Mouse (Mus musculus) thymus, adult 2 months (tissue): ENCODE data around the gene Vhl. TPM values are rescaled to one million over a fixed set of nuclear protein-coding genes. Genes with fewer than 3 reads are reported as not detected.

Experiments
- DNase-seq: peaks from one replicate; pipeline ENCODE4 v3.0.0; 2021
- H3K27ac ChIP-seq: fragments of 200-500 bp; 2 replicates; pipeline ENCODE4 v1.5.1; 2012; ENCODE audit warnings: low read length, control low read depth; ENCODE audit not compliant: control insufficient read depth, insufficient read depth
- H3K27me3 ChIP-seq: fragments of 200-500 bp; 2 replicates; pipeline ENCODE4 v1.6.1; 2012; ENCODE audit warnings: mild to moderate bottlenecking, low read length, moderate library complexity, mixed read lengths; ENCODE audit not compliant: control insufficient read depth, insufficient read depth
- H3K36me3 ChIP-seq: fragments of 200-500 bp; 2 replicates; pipeline ENCODE4 v1.6.1; 2012; ENCODE audit warnings: mild to moderate bottlenecking, low read length, moderate library complexity; ENCODE audit not compliant: control insufficient read depth, insufficient read depth
- H3K4me1 ChIP-seq: fragments of 200-500 bp; replicated peaks from 2 replicates; pipeline ENCODE4 v1.6.1; 2012; ENCODE audit warnings: low read length; ENCODE audit not compliant: control insufficient read depth, insufficient read depth
- H3K4me3 ChIP-seq: fragments of 200-500 bp; 2 replicates; pipeline ENCODE4 v1.5.1; 2012; ENCODE audit warnings: mild to moderate bottlenecking, low read length, control low read depth, moderate library complexity; ENCODE audit not compliant: control insufficient read depth, insufficient read depth
- CTCF ChIP-seq: fragments of 200-500 bp; IDR thresholded peaks from 2 replicates; pipeline ENCODE4 v1.5.1; 2012; ENCODE audit warnings: mild to moderate bottlenecking, control low read depth, low read length, moderate library complexity, borderline replicate concordance; ENCODE audit not compliant: control insufficient read depth, poor library complexity, insufficient read depth; ENCODE audit errors: extremely low read depth
- POLR2A ChIP-seq: fragments of 200-500 bp; IDR thresholded peaks from 2 replicates; pipeline ENCODE4 v1.6.1; 2012; ENCODE audit warnings: mild to moderate bottlenecking, low read length, control low read depth, moderate library complexity; ENCODE audit not compliant: control insufficient read depth, poor library complexity, insufficient read depth; ENCODE audit errors: extremely low read depth
- WGBS: fragments of 180-500 bp; shearing (Covaris S2); methylation state at CpG from one replicate; pipeline ENCODE4 v1.1.7; 2018; 5-methylcytosine and 5-hydroxymethylcytosine counted together
- polyA plus RNA-seq: library from polyadenylated mRNA; depleted of rRNA; stranded (reverse); fragments of >200 nt; gene quantifications from 2 replicates; pipeline ENCODE4 v1.2.3, GENCODE M21; 2012

Gene Vhl
- polyA plus RNA-seq, 1 experiment: 37.9 TPM

GRCm38 (mm10) chr6:113623386-113623785 lies 373 bp upstream of the Vhl start:
- H3K4me3 ChIP-seq: peak overlapping the region; percentile 25; the same call in 1 of the 2 replicates
- 48% methylated on average over 5 of the region's 5 CpGs for WGBS
- H3K27ac ChIP-seq: no peak overlapping the region
- peaks cover 4% of the 10 kb centered on the region; the same call in 1 of the 2 replicates for H3K36me3 ChIP-seq
- no peak for TF ChIP-seq CTCF
- no peak for TF ChIP-seq POLR2A
- no peaks in the 10 kb centered on the region for H3K27me3 ChIP-seq
- peaks cover 10% of the 10 kb centered on the region for H3K4me1 ChIP-seq
- no peak for DNase-seq

DNA sequence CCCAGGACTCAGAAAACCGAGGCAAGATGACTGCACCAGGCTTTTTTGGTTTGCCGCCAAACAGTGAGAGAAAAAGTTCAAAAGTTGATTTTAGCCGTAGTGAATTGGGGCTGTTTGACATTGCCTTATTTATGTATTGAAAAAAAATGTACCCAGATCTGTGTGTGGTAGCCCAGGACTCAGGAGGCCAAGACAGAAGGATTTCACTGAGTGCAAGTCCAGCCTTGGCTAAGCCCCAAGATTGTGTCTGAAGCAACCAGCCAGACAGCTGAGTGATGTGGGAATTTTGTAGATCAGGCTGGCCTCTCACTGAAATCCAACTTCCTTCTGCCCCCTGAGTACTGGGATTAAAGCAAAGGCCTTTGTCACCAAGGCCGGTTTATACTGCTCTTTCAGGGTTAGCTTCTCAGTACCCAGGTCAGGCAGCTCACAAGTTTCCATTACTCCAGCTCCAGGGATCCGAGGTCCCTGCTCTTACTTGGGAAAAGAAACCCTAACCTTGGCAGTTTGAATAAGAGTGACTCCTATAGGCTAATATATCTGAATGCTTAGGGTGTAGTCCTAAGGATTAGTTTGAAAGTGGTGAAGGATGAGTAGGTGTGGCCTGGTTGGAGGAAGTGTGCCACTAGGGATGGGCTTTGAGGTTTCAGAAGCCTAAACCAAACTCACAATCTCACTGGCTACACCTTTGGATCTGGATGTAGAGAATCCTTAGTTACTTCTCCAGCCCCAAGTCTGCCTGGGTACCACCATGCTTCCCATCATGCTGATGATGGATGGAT lies 1.4 kb downstream of the Vhl start:
- Histone ChIP-seq H3K4me3 (no peak overlapping the region; the same call in 1 of the 2 replicates), H3K36me3 (peaks cover 16% of the 10 kb centered on the region), H3K27ac (no peak overlapping the region), H3K27me3 (no peaks in the 10 kb centered on the region), H3K4me1 (peaks cover 10% of the 10 kb centered on the region)
- TF ChIP-seq CTCF: no peak
- TF ChIP-seq POLR2A: no peak
- 74% methylated on average over 5 of the region's 5 CpGs for WGBS
- DNase-seq: no peak

GRCm38 (mm10) chr6:113630322-113630721 lies 6.6 kb downstream of the Vhl start:
- peaks cover 27% of the 10 kb centered on the region for H3K36me3 ChIP-seq
- no peak for TF ChIP-seq CTCF
- TF ChIP-seq POLR2A: no peak
- H3K27ac ChIP-seq: no peak overlapping the region
- no peak for DNase-seq
- no peaks in the 10 kb centered on the region for H3K4me1 ChIP-seq
- WGBS: 86% methylated on average over 5 of the region's 5 CpGs
- H3K27me3 ChIP-seq: no peaks in the 10 kb centered on the region
- H3K4me3 ChIP-seq: no peak overlapping the region

GRCm38 (mm10) chr6:113632863-113633262 lies 9.1 kb downstream of the Vhl start:
- DNase-seq: no peak
- 93% methylated on average over 4 of the region's 4 CpGs for WGBS
- TF ChIP-seq POLR2A (no peak), CTCF (no peak)
- Histone ChIP-seq H3K4me3 (no peak overlapping the region), H3K27me3 (no peaks in the 10 kb centered on the region), H3K27ac (no peak overlapping the region), H3K4me1 (no peaks in the 10 kb centered on the region), H3K36me3 (peaks cover 27% of the 10 kb centered on the region)

DNA sequence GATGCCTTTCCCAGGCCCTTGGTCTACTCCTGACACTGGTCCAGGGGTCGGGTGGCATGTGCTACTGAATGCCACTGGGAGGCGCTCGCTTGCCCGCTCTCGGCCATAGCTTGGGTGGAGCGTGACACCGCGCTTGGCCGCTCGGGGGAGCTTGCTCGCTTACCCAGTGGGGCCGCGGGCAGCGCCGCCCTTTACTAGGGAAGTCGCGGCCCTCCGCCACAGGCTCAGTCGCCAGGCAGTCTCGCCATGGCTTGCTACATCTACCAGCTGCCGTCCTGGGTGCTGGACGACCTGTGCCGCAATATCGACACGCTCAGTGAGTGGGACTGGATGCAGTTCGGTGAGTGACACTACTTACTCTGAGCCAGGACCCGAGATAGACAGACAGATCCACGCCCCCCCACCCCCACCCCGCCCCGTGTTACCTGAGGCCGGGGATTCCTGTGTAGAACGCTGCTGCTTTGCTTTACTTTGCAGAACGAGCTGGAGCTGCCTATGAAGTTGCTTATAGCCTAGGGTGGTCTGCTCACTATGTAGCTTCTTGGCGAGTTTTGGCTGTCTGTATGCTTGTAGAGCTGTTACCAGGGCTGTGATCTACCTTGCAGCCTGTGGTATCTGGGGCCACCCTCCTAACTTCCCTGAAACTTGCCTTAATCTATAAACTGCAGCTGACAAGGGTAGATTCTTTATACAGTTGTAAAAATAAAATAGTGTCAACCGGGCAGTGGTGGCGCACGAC lies 14.7 kb downstream of the Vhl start, which contains the start of gene Irak2:
Gene Irak2, plus strand, starts transcription at position 166 of the 739 bp plus-strand sequence.
- Histone ChIP-seq H3K27me3 (no peaks in the 10 kb centered on the region), H3K4me1 (no peaks in the 10 kb centered on the region), H3K36me3 (no peaks in the 10 kb centered on the region), H3K27ac (no peak within 1 kb of the TSS), H3K4me3 (peak within 1 kb of the TSS; percentile 60)
- WGBS: 6% methylated on average over 37 of the region's 37 CpGs
- TF ChIP-seq POLR2A: 0 out of 2 replicates have a peak, but pooled peaks have one; percentile 22
- TF ChIP-seq CTCF: peak; percentile 99
- DNase-seq: peak; percentile 97

DNA sequence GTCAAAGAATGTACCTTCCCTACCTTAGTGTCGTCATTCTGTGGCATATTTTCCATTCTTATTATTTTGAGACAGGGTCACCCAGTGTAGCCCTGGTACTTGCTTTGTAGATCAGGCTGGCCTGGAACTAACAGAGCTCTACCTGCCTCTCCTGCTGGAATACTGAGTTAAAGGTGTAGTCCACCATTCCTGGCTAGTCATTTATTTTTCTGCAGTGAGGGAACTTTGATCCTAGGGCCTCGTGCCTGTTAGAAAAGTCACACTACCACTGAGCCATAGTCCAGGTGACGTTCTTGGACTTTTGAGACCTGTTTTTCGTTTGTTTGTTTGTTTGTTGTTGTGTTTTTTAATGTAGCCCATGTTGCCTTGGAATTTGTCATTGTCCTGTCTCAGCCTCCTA lies 15.4 kb downstream of the Vhl start:
- no peaks in the 10 kb centered on the region for H3K27me3 ChIP-seq
- TF ChIP-seq CTCF (no peak), POLR2A (no peak)
- H3K36me3 ChIP-seq: no peaks in the 10 kb centered on the region
- H3K4me1 ChIP-seq: no peaks in the 10 kb centered on the region
- H3K4me3 ChIP-seq: no peak overlapping the region
- DNase-seq: no peak
- no peak overlapping the region for H3K27ac ChIP-seq
- 88% methylated on average over 4 of the region's 4 CpGs for whole genome bisulfite sequencing

- Histone ChIP-seq H3K27me3 (no peaks in the 10 kb centered on the region), H3K36me3 (no peaks in the 10 kb centered on the region), H3K4me1 (peaks cover 8% of the 10 kb centered on the region), H3K27ac (no peak overlapping the region), H3K4me3 (no peak overlapping the region)
- TF ChIP-seq POLR2A: no peak
- no peak for TF ChIP-seq CTCF
- no peak for DNase-seq
- WGBS: 92% methylated on average over 8 of the region's 8 CpGs
These were observed 18.8 kb downstream of the Vhl start for GRCm38 (mm10) chr6:113642605-113643004.
